Mouse (Mus musculus) erythroblast, embryonic 14.5 days (primary cell): ENCODE results near the gene Tmem167b.

Experiments used
- GATA1 ChIP-seq: IDR thresholded peaks from 2 replicates; pipeline ENCODE4 v1.6.1; 2012; ENCODE audit warnings: low read length, inconsistent platforms, mixed read lengths
- TAL1 ChIP-seq: IDR thresholded peaks from 3 replicates; pipeline ENCODE4 v1.6.1; 2012; ENCODE audit warnings: low read length, inconsistent platforms, mixed read lengths

- TF ChIP-seq TAL1 (no peak), GATA1 (no peak)
These were observed 9.4 kb upstream of the Tmem167b start, which contains the start of gene Taf13 for GRCm38 (mm10) chr3:108571443-108572294.
